Mouse (Mus musculus) MEL (cell line): Measurements from ENCODE around the gene Lhfp.

ENCODE experiments used
- CTCF ChIP-seq, 3 experiments: IDR thresholded peaks in 2 of 3; conservative IDR thresholded peaks in 1 of 3; 2 replicates each; pipeline ENCODE4 v1.5.1; 2011 to 2012; ENCODE audit warnings: low read length in 3 of 3, low read depth in 2 of 3, mild to moderate bottlenecking in 2 of 3, improper control_type of control experiment in 1 of 3, inconsistent platforms in 1 of 3, mixed read lengths in 1 of 3, moderate library complexity in 1 of 3; ENCODE audit not compliant: control insufficient read depth in 1 of 3, insufficient read depth in 1 of 3, poor library complexity in 1 of 3, severe bottlenecking in 1 of 3
- ELF1 ChIP-seq: IDR thresholded peaks from 2 replicates; pipeline ENCODE4 v1.6.1; 2014; ENCODE audit warnings: low read depth, mild to moderate bottlenecking, inconsistent platforms, low read length, improper control_type of control experiment, moderate library complexity
- EP300 ChIP-seq, 2 experiments: IDR thresholded peaks; 2 replicates each; pipeline ENCODE4 v1.6.1; 2011; ENCODE audit warnings: improper control_type of control experiment in 2 of 2, low read length in 2 of 2, low read depth in 1 of 2, mild to moderate bottlenecking in 1 of 2
- POLR2A ChIP-seq, 2 experiments: IDR thresholded peaks; 2 replicates each; pipeline ENCODE4 v1.6.1; 2011 to 2012; ENCODE audit warnings: low read length in 2 of 2, mild to moderate bottlenecking in 2 of 2, control low read depth in 1 of 2, improper control_type of control experiment in 1 of 2, low read depth in 1 of 2, moderate library complexity in 1 of 2; ENCODE audit not compliant: control insufficient read depth in 1 of 2, insufficient read depth in 1 of 2, poor library complexity in 1 of 2
- RAD21 ChIP-seq: IDR thresholded peaks from 2 replicates; pipeline ENCODE4 v1.6.1; 2011; ENCODE audit warnings: mild to moderate bottlenecking, low read depth, low read length, improper control_type of control experiment

DNA sequence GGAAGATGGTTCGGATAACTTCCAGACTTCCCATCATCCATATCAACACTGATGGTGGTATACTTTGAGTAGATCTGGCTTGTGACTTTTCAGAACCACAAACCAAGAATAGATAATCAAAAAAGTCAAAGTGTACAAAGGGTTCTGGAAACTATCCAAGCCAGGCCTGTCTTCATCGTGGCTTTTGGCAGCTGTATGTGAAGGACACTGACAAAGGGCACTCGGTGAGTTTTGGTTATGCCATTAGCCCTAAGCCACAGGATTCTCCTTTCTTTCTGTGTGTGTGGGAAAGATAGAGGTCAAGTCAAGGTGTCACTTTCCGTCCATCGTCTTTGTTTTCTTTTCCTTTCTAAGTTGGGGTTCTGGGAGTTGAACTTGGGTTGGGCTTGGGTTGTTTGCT is 42.4 kb downstream of the Lhfp start:
- TF ChIP-seq EP300 (IDR thresholded peaks at IDR 0.05; ENCODE audit: low read depth in 1 of 2, low read length in 2 of 2) (no peak), POLR2A (IDR thresholded peaks at IDR 0.05; ENCODE audit: control insufficient read depth in 1 of 2, insufficient read depth in 1 of 2, low read depth in 1 of 2, low read length in 2 of 2, poor library complexity in 1 of 2) (no peak), ELF1 (no peak), RAD21 (no peak), CTCF (IDR thresholded peaks at IDR 0.05 in 2 of 3, conservative IDR thresholded peaks at IDR 0.05 in 1 of 3; ENCODE audit: control insufficient read depth in 1 of 3, insufficient read depth in 1 of 3, low read depth in 2 of 3, low read length in 3 of 3, poor library complexity in 1 of 3, severe bottlenecking in 1 of 3) (no peak)
